Mouse (Mus musculus) erythroblast, embryonic 14.5 days (primary cell): ENCODE results near the gene Sobp.

Source experiments
- GATA1 ChIP-seq: IDR thresholded peaks from 2 replicates; pipeline ENCODE4 v1.6.1; 2012; ENCODE audit warnings: low read length, inconsistent platforms, mixed read lengths
- TAL1 ChIP-seq: IDR thresholded peaks from 3 replicates; pipeline ENCODE4 v1.6.1; 2012; ENCODE audit warnings: low read length, inconsistent platforms, mixed read lengths

- TF ChIP-seq GATA1: no peak
- TF ChIP-seq TAL1: no peak
Measured at GRCm38 (mm10) chr10:42973537-42973936, 200.8 kb downstream of the Sobp start.
